Mouse (Mus musculus): ENCODE results near the gene Tmod2. TPM values are rescaled to one million over a fixed set of nuclear protein-coding genes. Genes with fewer than 3 reads are reported as not detected.
"Not testable (repeated sequence)": the region's sequence is repeated elsewhere in the genome, so short reads cannot be mapped to it uniquely, and the experiment has no call there.

The Tmod2 gene
- total RNA-seq, 2 experiments from 2014 or later: 363 to 370 TPM

GRCm38 (mm10) chr9:75558360-75558759, 52.8 kb downstream of the Tmod2 start:
- DNase-seq (ENCODE audit: extremely low spot score in 1 of 2, low spot score in 1 of 2): no peak

GRCm38 (mm10) chr9:75553719-75554118, 57.4 kb downstream of the Tmod2 start:
- no peak for DNase-seq (ENCODE audit: extremely low spot score in 1 of 2, low spot score in 1 of 2)

- DNase-seq (ENCODE audit: extremely low spot score in 1 of 2, low spot score in 1 of 2): no peak
Observed at GRCm38 (mm10) chr9:75551342-75551741, 59.8 kb downstream of the Tmod2 start.

GRCm38 (mm10) chr9:75549010-75549409, 62.1 kb downstream of the Tmod2 start:
- DNase-seq (ENCODE audit: extremely low spot score in 1 of 2, low spot score in 1 of 2): no peak

- DNase-seq (ENCODE audit: extremely low spot score in 1 of 2, low spot score in 1 of 2): no peak
Observed at GRCm38 (mm10) chr9:75546885-75547553, 64.1 kb downstream of the Tmod2 start.

- no peak for DNase-seq (ENCODE audit: extremely low spot score in 1 of 2, low spot score in 1 of 2)
Observed at GRCm38 (mm10) chr9:75545514-75545913, 65.6 kb downstream of the Tmod2 start.

GRCm38 (mm10) chr9:75541497-75541896, 69.6 kb downstream of the Tmod2 start:
- no peak for DNase-seq (ENCODE audit: extremely low spot score in 1 of 2, low spot score in 1 of 2)

- no peak for DNase-seq (ENCODE audit: extremely low spot score in 1 of 2, low spot score in 1 of 2)
Observed at GRCm38 (mm10) chr9:75536422-75536821, 74.7 kb downstream of the Tmod2 start.

GRCm38 (mm10) chr9:75534431-75534962, 76.6 kb downstream of the Tmod2 start:
- no peak for DNase-seq (ENCODE audit: extremely low spot score in 1 of 2, low spot score in 1 of 2)

GRCm38 (mm10) chr9:75532989-75533388, 78.1 kb downstream of the Tmod2 start:
- not testable (repeated sequence) for DNase-seq (ENCODE audit: extremely low spot score in 1 of 2, low spot score in 1 of 2)

GRCm38 (mm10) chr9:75532461-75532860, 78.7 kb downstream of the Tmod2 start:
- no peak for DNase-seq (ENCODE audit: extremely low spot score in 1 of 2, low spot score in 1 of 2)

GRCm38 (mm10) chr9:75529358-75529757, 81.8 kb downstream of the Tmod2 start:
- no peak for DNase-seq (ENCODE audit: extremely low spot score in 1 of 2, low spot score in 1 of 2)

GRCm38 (mm10) chr9:75528096-75528495, 83.0 kb downstream of the Tmod2 start:
- DNase-seq (ENCODE audit: extremely low spot score in 1 of 2, low spot score in 1 of 2): no peak

- no peak for DNase-seq (ENCODE audit: extremely low spot score in 1 of 2, low spot score in 1 of 2)
Observed at GRCm38 (mm10) chr9:75527368-75528059, 83.6 kb downstream of the Tmod2 start.

- DNase-seq (ENCODE audit: extremely low spot score in 1 of 2, low spot score in 1 of 2): no peak
Observed at GRCm38 (mm10) chr9:75523646-75524045, 87.5 kb downstream of the Tmod2 start.

- no peak for DNase-seq (ENCODE audit: extremely low spot score in 1 of 2, low spot score in 1 of 2)
Observed at GRCm38 (mm10) chr9:75522217-75522616, 88.9 kb downstream of the Tmod2 start.

GRCm38 (mm10) chr9:75521788-75522187, 89.3 kb downstream of the Tmod2 start:
- DNase-seq (ENCODE audit: extremely low spot score in 1 of 2, low spot score in 1 of 2): no peak

GRCm38 (mm10) chr9:75520940-75521339, 90.2 kb downstream of the Tmod2 start:
- DNase-seq (ENCODE audit: extremely low spot score in 1 of 2, low spot score in 1 of 2): no peak

- DNase-seq (ENCODE audit: extremely low spot score in 1 of 2, low spot score in 1 of 2): no peak
Observed at GRCm38 (mm10) chr9:75517751-75518150, 93.4 kb downstream of the Tmod2 start.
